Mouse (Mus musculus) bone marrow macrophage, adult 2 months (primary cell): ENCODE results near the gene Cpn1. TPM values are rescaled to one million over a fixed set of nuclear protein-coding genes. Genes with fewer than 3 reads are reported as not detected.
"Not testable (repeated sequence)": the region's sequence is repeated elsewhere in the genome, so short reads cannot be mapped to it uniquely, and the experiment has no call there.

Experiments used
- H3K27ac ChIP-seq: 2 replicates; pipeline ENCODE4 v1.5.1; 2012; ENCODE audit warnings: low read depth, low read length; ENCODE audit not compliant: insufficient read depth
- H3K4me1 ChIP-seq: 2 replicates; pipeline ENCODE4 v1.6.1; 2012; ENCODE audit warnings: low read length; ENCODE audit not compliant: control insufficient read depth, insufficient read depth
- H3K4me3 ChIP-seq: 2 replicates; pipeline ENCODE4 v1.5.1; 2012; ENCODE audit warnings: mild to moderate bottlenecking, low read length, moderate library complexity; ENCODE audit not compliant: insufficient read depth
- CTCF ChIP-seq: IDR thresholded peaks from 2 replicates; pipeline ENCODE4 v1.5.1; 2012; ENCODE audit warnings: low read depth, mild to moderate bottlenecking, low read length, moderate library complexity
- POLR2A ChIP-seq: IDR thresholded peaks from 2 replicates; pipeline ENCODE4 v1.6.1; 2012; ENCODE audit warnings: mild to moderate bottlenecking, low read depth, low read length, borderline replicate concordance
- polyA plus RNA-seq: library from polyadenylated mRNA; stranded (reverse); fragments of >200 nt; gene quantifications from 2 replicates; pipeline ENCODE4 v1.2.4, GENCODE M21; 2012; ENCODE audit not compliant: missing spikeins, insufficient read depth, insufficient read length

Gene Cpn1
- polyA plus RNA-seq, 1 experiment = 0.28 TPM

DNA sequence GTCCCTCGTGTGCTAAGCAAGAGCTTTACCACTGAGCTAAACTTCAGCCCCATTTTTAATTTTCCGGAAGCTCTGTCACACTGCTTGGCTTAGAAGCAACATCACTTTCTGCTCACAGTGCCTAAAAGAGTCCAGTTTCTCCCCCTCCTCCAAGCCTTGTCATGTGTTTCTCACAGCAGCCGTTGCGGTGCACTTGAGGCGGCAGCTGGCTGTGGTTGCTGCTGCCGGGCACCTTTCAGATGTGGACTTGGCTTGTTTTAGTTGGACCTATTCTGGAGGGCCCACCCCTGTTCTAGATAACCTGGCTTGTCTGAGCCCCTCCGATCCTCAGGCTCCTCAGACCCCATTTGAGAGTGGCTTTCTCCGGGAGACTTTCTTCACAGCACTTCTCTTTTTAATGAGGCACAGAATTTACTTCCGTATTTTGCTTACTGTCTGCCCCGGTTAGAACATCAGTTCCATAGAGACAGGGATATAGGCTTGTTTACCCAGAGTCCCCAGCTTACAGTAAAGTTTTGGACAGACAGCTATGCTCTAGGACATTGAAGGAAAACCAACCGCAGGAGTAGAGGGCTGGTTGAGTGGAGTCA lies 20.8 kb downstream of the Cpn1 start:
- Histone ChIP-seq H3K27ac (peak overlapping the region; percentile 99), H3K4me1 (peaks cover 15% of the 10 kb centered on the region), H3K4me3 (peak overlapping the region; percentile 54)
- TF ChIP-seq POLR2A (peak; percentile 64; the same call in 1 of the 2 replicates), CTCF (no peak)

DNA sequence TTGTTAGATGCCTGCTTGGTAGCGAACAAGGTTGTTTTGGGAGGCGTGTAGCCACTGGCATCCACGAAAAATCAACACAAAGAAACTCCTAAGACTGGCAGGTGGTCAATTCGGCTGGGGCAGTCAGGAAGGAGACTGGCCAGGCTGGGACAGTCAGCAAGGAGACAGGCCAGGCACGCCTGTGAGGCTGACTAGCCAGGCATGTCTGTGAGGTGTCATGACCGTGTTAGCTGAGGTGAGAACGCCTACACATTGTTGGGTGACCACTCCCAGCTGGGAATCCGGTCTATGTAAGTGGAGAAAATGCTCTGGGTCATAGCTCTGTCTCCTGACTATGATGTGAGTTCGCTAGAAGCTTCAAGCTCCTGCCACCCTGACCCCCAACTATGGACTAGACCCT lies 23.6 kb downstream of the Cpn1 start:
- H3K4me1 ChIP-seq = peaks cover 15% of the 10 kb centered on the region
- TF ChIP-seq CTCF = no peak
- TF ChIP-seq POLR2A = no peak

DNA sequence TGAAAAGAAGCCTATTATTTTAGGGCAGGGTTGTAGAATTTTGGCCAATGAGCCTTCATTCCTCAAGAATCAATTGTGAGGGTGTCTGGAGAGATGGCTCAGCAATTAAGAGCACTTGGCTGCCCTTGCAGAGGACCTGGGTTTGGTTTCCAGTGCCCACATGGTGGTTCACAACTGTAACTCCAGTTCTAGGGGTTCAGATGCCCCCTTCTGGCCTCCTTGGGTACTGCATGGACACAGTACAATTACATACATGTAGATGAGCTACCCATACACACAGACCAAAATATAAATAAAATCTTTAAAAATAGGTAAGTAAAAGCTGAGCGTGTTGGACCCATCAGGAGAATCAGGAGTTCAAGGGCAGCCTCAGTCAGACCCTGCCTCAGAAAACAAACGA lies 25.2 kb downstream of the Cpn1 start:
- Histone ChIP-seq H3K4me3 (no peak overlapping the region), H3K4me1 (peaks cover 11% of the 10 kb centered on the region), H3K27ac (no peak overlapping the region)
- TF ChIP-seq POLR2A (no peak), CTCF (peak; percentile 54; the same call in 1 of the 2 replicates)

More for the DNA sequence above, 23.6 kb downstream of the Cpn1 start:
- Histone ChIP-seq H3K4me3 (no peak overlapping the region), H3K27ac (no peak overlapping the region)

DNA sequence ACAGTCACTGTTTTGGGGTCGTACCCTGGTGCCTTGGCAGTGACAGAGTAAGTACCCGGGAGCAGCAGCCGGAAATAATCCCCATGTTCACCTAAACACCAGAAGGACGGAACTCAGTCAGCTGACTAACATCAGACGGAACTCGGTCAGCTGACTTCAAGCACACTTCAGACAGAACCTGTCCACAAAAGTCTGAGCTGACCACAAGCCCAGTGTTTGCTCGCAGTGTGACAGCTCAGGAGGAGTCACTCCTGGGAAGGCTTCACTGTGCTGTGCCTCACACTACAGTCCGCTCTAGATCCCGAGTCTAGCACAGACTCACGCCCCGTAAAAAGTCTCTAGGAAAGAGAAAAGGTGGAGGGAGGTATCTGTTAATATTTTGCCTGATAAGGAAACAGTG lies 26.3 kb downstream of the Cpn1 start:
- Histone ChIP-seq H3K27ac (no peak overlapping the region), H3K4me1 (peaks cover 6% of the 10 kb centered on the region), H3K4me3 (no peak overlapping the region)
- TF ChIP-seq POLR2A (no peak), CTCF (no peak)

DNA sequence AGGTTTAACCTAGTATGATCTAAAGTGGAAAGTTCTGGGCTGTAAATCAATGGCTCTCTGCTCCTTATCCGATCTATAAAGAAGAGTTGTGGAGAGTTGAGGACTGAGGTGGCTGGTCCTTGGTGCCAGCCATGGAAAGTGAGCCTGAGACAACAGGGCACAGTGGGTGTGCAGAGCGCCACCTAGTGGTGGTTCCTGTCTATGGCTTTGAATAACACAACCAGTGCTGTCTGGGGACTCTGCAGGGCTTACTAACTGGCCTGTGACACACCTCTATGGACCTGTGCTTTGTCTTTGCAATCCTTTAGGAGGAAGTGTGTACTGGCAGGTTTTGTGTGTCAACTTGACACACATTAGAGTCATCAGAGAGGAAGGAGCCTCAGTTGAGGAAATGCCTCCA lies 27.2 kb downstream of the Cpn1 start:
- Histone ChIP-seq H3K4me3 (no peak overlapping the region), H3K27ac (no peak overlapping the region), H3K4me1 (peaks cover 4% of the 10 kb centered on the region; the same call in 1 of the 2 replicates)
- TF ChIP-seq CTCF (peak; percentile 94), POLR2A (no peak)

DNA sequence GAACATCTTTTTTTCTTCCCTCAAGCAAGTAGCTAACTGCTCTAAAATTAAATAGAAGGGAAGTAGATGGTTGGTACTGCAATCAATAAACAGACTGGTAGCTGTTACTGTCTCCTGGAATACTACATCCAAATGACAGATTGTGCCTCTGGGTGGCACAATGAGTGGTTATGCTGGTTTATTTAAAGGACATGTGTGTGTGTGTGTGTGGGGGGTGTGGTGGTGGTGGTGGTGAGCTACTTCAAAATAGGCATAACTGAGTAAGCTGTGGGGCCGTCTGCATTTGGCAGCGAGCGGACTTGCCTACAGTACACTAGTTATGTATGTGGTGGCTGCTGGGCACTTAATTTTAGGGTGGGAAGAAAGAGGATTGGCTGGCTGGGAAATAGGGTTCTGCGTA lies 28.5 kb downstream of the Cpn1 start:
- TF ChIP-seq CTCF (no peak), POLR2A (no peak)
- Histone ChIP-seq H3K4me3 (no peak overlapping the region), H3K27ac (no peak overlapping the region), H3K4me1 (peaks cover 4% of the 10 kb centered on the region; the same call in 1 of the 2 replicates)

DNA sequence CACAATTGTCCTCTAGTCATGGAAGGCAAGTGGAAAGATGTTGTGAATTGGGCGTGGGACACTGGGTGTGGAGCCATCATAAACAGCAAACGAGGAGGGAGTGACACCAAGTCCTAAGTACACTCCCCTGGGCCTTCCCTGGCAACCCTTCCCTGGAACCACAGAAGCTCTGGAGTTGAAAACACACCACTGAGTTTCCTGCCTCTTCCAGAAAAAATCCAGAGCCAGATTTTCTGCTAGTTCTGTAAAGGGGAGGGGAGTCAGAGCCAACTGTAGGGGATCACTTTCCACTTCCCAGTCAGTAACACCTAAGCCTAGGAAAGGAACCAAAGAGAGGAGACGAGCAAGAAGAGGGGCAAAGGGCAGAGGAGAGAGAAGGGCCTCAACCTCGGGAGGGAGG lies 29.0 kb downstream of the Cpn1 start:
- Histone ChIP-seq H3K27ac (no peak overlapping the region), H3K4me3 (no peak overlapping the region), H3K4me1 (peaks cover 4% of the 10 kb centered on the region; the same call in 1 of the 2 replicates)
- TF ChIP-seq CTCF = no peak
- TF ChIP-seq POLR2A = no peak

DNA sequence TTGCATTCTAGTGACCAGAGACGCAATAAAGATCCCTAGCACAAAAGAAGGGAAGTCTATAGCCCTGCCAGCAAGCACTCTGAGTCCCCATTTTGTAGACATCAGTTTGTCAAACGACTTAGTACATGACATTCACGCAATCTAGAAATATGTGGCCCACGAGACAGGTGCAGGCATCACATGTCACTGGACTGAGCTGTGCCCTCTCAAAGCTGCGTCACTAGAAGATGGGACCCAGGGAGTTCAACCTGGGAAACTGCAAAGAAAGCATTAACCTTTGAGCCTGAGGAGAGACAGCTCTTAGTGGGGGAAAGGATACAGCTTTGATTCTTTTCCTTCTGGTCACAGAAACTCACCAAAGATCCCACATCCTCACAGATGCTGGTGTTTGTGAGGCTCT lies 31.1 kb downstream of the Cpn1 start:
- TF ChIP-seq CTCF (no peak), POLR2A (no peak)
- no peak overlapping the region for H3K27ac ChIP-seq
- H3K4me3 ChIP-seq = no peak overlapping the region
- peaks cover 4% of the 10 kb centered on the region; the same call in 1 of the 2 replicates for H3K4me1 ChIP-seq

DNA sequence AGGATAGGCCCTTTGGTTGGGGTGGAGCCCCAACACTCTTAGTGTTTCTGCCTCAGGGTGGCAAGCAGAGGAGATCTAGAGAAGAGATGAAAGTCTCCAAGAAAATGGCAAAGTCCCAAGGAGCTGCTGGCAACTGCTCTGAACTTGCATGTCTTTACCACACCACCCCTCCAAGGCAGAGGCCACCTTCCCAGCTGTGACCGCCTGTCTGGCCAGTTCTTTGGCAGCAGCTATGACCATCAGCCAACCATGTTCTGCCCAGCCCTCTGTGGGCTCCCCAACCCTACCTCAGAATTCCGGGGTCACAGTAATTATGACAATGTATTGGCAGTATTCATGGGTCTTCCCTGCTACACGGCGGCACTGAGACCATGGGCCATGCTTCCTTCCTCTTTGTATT lies 31.5 kb downstream of the Cpn1 start:
- H3K4me3 ChIP-seq = no peak overlapping the region
- H3K27ac ChIP-seq = no peak overlapping the region
- TF ChIP-seq POLR2A (no peak), CTCF (no peak)
- H3K4me1 ChIP-seq = peaks cover 4% of the 10 kb centered on the region; the same call in 1 of the 2 replicates

DNA sequence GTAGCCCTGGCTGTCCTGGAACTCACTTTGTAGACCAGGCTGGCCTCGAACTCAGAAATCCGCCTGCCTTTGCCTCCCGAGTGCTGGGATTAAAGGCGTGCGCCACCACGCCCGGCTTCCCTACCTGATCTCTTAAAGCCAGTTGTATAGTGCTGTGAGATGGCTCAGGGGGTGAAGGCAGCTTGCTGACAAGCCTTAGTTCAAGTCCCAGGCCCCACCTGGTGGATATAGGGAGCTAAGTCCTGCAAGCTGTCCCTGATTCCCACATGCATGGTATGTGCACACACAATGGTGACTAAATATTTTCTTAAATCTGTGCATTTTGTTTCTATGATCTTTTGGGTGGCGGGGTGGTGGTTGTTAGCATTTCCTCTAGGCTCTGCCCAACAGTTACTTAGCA lies 33.4 kb downstream of the Cpn1 start:
- H3K4me3 ChIP-seq, H3K4me1 ChIP-seq, H3K27ac ChIP-seq: not testable (repeated sequence)
